Mouse (Mus musculus): Measurements from ENCODE around the gene Susd4. TPM values are rescaled to one million over a fixed set of nuclear protein-coding genes. Genes with fewer than 3 reads are reported as not detected.
A peak's percentile ranks its signal among the peaks of the same experiment; 100 is the strongest.

The Susd4 gene
- total and polyA plus RNA-seq, 3 experiments = not detected

GRCm38 (mm10) chr1:182926465-182926864 is 162.8 kb downstream of the Susd4 start:
- Histone ChIP-seq H3K27me3 (replicated peaks) (no peaks in the 10 kb centered on the region), H3K4me2 (ENCODE audit: insufficient read depth, low read depth, poor library complexity, severe bottlenecking) (no peak overlapping the region), H3K79me2 (replicated peaks; ENCODE audit: control insufficient read depth, extremely low read depth, insufficient read depth, poor library complexity, severe bottlenecking) (no peaks in the 10 kb centered on the region), H3K4me3 (replicated peaks in 1 of 3; ENCODE audit: low read depth in 2 of 3, low read length in 2 of 3, poor library complexity in 1 of 3) (no peak overlapping the region), H3K27ac (ENCODE audit: insufficient read depth, low read depth) (no peak overlapping the region), H3K9ac (ENCODE audit: insufficient read depth, low read depth) (no peak overlapping the region), H3K36me3 (replicated peaks in 1 of 2; ENCODE audit: control insufficient read depth in 1 of 2, insufficient read depth in 1 of 2, low read length in 1 of 2) (no peaks in the 10 kb centered on the region), H3K4me1 (ENCODE audit: control insufficient read depth in 1 of 2, insufficient read depth in 2 of 2) (peaks cover 0 to 17% of the 10 kb centered on the region in 2 experiments; a peak in 2 of 4 replicates), H3K9me3 (replicated peaks; ENCODE audit: low read length) (no peaks in the 10 kb centered on the region)
- dilution Hi-C loops (cut with MboI; ENCODE audit: extremely low pct_ligation_motif_present, extremely low pct_unique_long_range_greater_than_20kb, low sequenced_read_pairs) = no loop called here
- TF ChIP-seq MAX (IDR thresholded peaks at IDR 0.05; ENCODE audit: low read length) = no peak
- no peak for TF ChIP-seq RCOR1 (conservative IDR thresholded peaks at IDR 0.05; ENCODE audit: low read depth, low read length)
- TF ChIP-seq NELFE (IDR thresholded peaks at IDR 0.05; ENCODE audit: low read depth, low read length) = no peak
- TF ChIP-seq TCF12 (IDR thresholded peaks at IDR 0.05; ENCODE audit: low read depth, low read length) = no peak
- TF ChIP-seq RAD21 (IDR thresholded peaks at IDR 0.05; ENCODE audit: low read depth, low read length) = no peak
- no peak for TF ChIP-seq MYC (IDR thresholded peaks at IDR 0.05; ENCODE audit: low read depth, low read length)
- no peak for TF ChIP-seq MEF2A (IDR thresholded peaks at IDR 0.05; ENCODE audit: borderline replicate concordance, low read depth, low read length)
- no peak for TF ChIP-seq CHD1 (IDR thresholded peaks at IDR 0.05; ENCODE audit: low read depth, low read length)
- TF ChIP-seq USF2 (conservative IDR thresholded peaks at IDR 0.05; ENCODE audit: low read depth, low read length) = no peak
- no peak for TF ChIP-seq IRF4 (IDR thresholded peaks at IDR 0.05; ENCODE audit: low read depth, low read length)
- TF ChIP-seq BHLHE40 (IDR thresholded peaks at IDR 0.05; ENCODE audit: low read depth, low read length) = no peak
- no peak for TF ChIP-seq MAFK (IDR thresholded peaks at IDR 0.05; ENCODE audit: insufficient replicate concordance, low read length)
- no peak for TF ChIP-seq ELF1 (IDR thresholded peaks at IDR 0.05; ENCODE audit: low read depth, low read length)
- TF ChIP-seq PAX5 (IDR thresholded peaks at IDR 0.05; ENCODE audit: low read length) = no peak
- TF ChIP-seq UBTF (IDR thresholded peaks at IDR 0.05; ENCODE audit: low read depth, low read length) = no peak
- no peak for TF ChIP-seq ZMIZ1 (IDR thresholded peaks at IDR 0.05; ENCODE audit: low read depth, low read length)
- TF ChIP-seq CTCF (conservative IDR thresholded peaks at IDR 0.05 in 1 of 2, IDR thresholded peaks at IDR 0.05 in 1 of 2; ENCODE audit: low read depth in 2 of 2, low read length in 2 of 2) = no peak
- no peak for TF ChIP-seq ZNF384 (IDR thresholded peaks at IDR 0.05; ENCODE audit: low read depth, low read length)
- TF ChIP-seq CHD2 (IDR thresholded peaks at IDR 0.05; ENCODE audit: low read length) = no peak
- in situ Hi-C loops (cut with MboI; ENCODE audit: low pct_ligation_motif_present, low pct_unique_long_range_greater_than_20kb, low sequenced_read_pairs) = no loop called here
- no peak for DNase-seq (ENCODE audit: extremely low read depth)

- H3K27ac ChIP-seq (ENCODE audit: insufficient read depth, low read depth) = no peak overlapping the region
These were observed 164.5 kb downstream of the Susd4 start for GRCm38 (mm10) chr1:182927878-182928851.

More at GRCm38 (mm10) chr1:182927878-182928851, 164.5 kb downstream of the Susd4 start:
- DNase-seq (ENCODE audit: extremely low read depth) = peak; percentile 8
- Histone ChIP-seq H3K79me2 (replicated peaks; ENCODE audit: control insufficient read depth, extremely low read depth, insufficient read depth, poor library complexity, severe bottlenecking) (no peaks in the 10 kb centered on the region), H3K36me3 (replicated peaks in 1 of 2; ENCODE audit: control insufficient read depth in 1 of 2, insufficient read depth in 1 of 2, low read length in 1 of 2) (no peaks in the 10 kb centered on the region), H3K9me3 (replicated peaks; ENCODE audit: low read length) (no peaks in the 10 kb centered on the region), H3K27me3 (replicated peaks) (no peaks in the 10 kb centered on the region), H3K9ac (ENCODE audit: insufficient read depth, low read depth) (peak overlapping the region; percentile 5; the same call in 1 of the 2 replicates), H3K4me1 (ENCODE audit: control insufficient read depth in 1 of 2, insufficient read depth in 2 of 2) (peaks cover 0 to 17% of the 10 kb centered on the region in 2 experiments; a peak in 2 of 4 replicates), H3K4me3 (replicated peaks in 1 of 3; ENCODE audit: low read depth in 2 of 3, low read length in 2 of 3, poor library complexity in 1 of 3) (peak overlapping the region in 2 of 3 experiments; percentile 10 to 36), H3K4me2 (ENCODE audit: insufficient read depth, low read depth, poor library complexity, severe bottlenecking) (peak overlapping the region; percentile 85)
- TF ChIP-seq PAX5 (IDR thresholded peaks at IDR 0.05; ENCODE audit: low read length) (no peak), MXI1 (IDR thresholded peaks at IDR 0.05; ENCODE audit: low read depth, low read length) (no peak), UBTF (IDR thresholded peaks at IDR 0.05; ENCODE audit: low read depth, low read length) (0 out of 2 replicates have a peak, but pooled peaks have one; percentile 27), NRF1 (IDR thresholded peaks at IDR 0.05; ENCODE audit: low read depth, low read length) (peak; percentile 44; the same call in 1 of the 2 replicates)
- in situ Hi-C loops (cut with MboI; ENCODE audit: low pct_ligation_motif_present, low pct_unique_long_range_greater_than_20kb, low sequenced_read_pairs) = no loop called here
- dilution Hi-C loops (cut with MboI; ENCODE audit: extremely low pct_ligation_motif_present, extremely low pct_unique_long_range_greater_than_20kb, low sequenced_read_pairs) = no loop called here

Data from CH12.LX (cell line).